Mouse (Mus musculus) left cerebral cortex, adult 2 months (tissue): ENCODE measurements around the gene Gm28047. TPM values are rescaled to one million over a fixed set of nuclear protein-coding genes. Genes with fewer than 3 reads are reported as not detected.

ENCODE experiments used
- DNase-seq, 2 experiments: peaks; one replicate each; pipeline ENCODE4 v3.0.0; 2021 to 2022; ENCODE audit warnings: low spot score in 2 of 2, mixed read lengths in 1 of 2; ENCODE audit errors: extremely low spot score in 1 of 2
- H3K27ac ChIP-seq: fragments of 200-600 bp; 2 replicates; pipeline ENCODE4 v1.8.1; 2022
- H3K4me3 ChIP-seq: fragments of 200-600 bp; 2 replicates; pipeline ENCODE4 v1.8.1; 2022
- CTCF ChIP-seq: fragments of 200-600 bp; IDR thresholded peaks from 2 replicates; pipeline ENCODE4 v1.8.1; 2022; ENCODE audit warnings: antibody characterized with exemption, mild to moderate bottlenecking, moderate library complexity
- intact Hi-C: fragments of 180-260 bp; cut with DNase I; formaldehyde crosslinking; loops from one replicate; pipeline ENCODE4 v1.15.1; 2025
- total RNA-seq, 2 experiments: library from RNA; stranded (reverse); gene quantifications; 2 replicates each; pipeline ENCODE4 v1.2.3; 2021

Gm28047 gene
- total RNA-seq, 2 experiments from 2014 or later = 2.1 TPM; not detected in 1

DNA sequence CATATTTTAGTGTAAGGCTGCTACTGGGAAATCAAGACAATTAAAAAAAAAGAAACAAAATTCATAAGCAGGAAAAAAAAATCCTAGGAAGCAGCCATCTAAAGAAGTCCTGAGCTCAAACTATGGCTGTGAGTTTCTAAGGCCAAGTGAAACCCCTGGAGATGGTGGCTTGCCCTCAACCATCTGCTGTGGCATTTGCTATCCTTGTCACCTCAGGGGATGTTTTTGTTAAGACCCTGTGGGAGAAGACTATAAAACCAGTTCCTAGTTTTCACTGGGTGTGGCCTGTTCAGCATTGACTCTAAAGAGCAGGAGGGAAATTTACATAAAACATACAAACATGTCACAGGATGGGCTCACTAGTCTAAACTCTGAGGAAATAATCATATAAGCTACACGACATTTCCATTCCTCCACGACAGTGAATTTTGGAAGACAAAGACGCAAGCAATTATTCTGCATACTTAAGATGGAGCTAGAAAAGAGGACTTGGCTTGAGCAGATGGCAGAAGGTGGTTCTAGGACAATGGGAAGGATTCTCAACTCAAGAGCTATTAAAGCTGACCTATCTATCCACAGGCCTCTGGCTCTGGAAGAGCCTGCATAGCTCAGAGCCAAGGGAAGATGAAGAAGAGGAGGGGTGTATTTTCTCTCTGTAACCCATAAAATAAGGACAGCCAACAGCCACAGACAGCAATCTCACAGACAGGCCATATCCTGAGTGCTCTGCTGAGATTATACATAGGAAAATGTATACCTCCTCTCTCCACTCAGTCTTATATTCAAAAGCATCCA lies 92.6 kb downstream of the Gm28047 start:
- no peak for TF ChIP-seq CTCF
- Histone ChIP-seq H3K27ac (no peak overlapping the region), H3K4me3 (no peak overlapping the region)
- no peak for DNase-seq
- intact Hi-C loops = no loop called here

DNA sequence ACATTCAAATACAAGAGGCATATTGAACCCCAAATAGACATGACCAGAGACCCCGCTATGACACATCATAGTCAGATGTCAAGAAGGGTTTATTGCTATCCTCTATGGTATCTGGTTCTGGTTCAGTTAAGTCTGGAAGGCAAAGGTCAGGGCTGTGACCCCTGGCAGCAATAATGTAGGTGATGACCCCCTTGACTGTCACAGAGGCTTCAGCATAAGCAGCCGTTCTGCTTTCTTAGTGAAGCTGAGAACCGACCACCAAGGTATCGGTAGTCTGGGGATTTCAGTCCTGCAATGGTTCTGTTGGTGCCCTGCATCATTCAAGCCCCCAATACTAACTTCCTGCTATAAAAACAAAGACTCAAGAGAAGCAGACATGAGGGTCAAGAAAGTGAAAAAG lies 93.3 kb downstream of the Gm28047 start:
- DNase-seq = no peak
- TF ChIP-seq CTCF = no peak
- Histone ChIP-seq H3K4me3 (no peak overlapping the region), H3K27ac (no peak overlapping the region)
- intact Hi-C loops = no loop called here

DNA sequence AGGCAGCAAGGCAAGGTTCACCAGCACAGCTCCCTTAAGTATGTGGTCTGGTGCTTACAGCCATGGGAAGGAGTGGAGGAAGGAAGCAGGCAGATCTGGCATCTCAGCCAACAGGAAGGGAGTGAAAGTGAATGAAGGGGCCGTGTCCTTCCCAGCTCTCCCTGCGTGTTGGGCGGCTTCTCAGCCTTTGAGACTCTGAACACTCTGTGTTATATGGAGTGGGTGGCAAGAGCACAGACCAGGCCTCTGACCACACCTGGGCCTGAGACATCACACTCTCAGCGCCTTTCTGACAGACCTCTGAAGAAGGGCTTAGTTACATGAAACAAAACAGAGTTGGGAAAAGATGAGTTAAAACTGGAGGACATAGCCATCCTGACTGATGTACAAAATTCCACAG lies 94.3 kb downstream of the Gm28047 start:
- intact Hi-C loops = no loop called here
- Histone ChIP-seq H3K27ac (no peak overlapping the region; the same call in 1 of the 2 replicates), H3K4me3 (no peak overlapping the region)
- no peak for TF ChIP-seq CTCF
- DNase-seq = no peak

DNA sequence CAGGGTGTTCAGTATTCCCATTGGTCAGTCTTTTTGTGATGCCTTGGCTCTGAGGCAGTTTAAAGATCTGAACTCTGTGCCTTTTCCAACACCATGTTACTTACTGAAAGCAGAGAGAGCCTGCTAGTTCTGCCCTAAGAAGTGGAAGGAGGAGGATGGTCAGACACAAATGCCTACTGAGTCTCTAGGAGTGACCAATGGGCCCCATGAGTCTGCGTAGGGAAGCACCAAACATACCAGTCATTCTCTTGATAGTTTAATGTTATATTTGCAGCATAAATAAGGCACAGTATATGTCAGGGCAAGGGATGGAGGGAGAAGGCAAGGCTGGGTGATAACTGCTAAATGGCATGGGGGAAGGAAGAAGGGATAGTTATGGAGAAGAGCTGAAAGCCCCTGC lies 96.5 kb downstream of the Gm28047 start:
- Histone ChIP-seq H3K4me3 (no peak overlapping the region), H3K27ac (no peak overlapping the region; the same call in 1 of the 2 replicates)
- no peak for TF ChIP-seq CTCF
- DNase-seq = no peak
- intact Hi-C loops = no loop called here

DNA sequence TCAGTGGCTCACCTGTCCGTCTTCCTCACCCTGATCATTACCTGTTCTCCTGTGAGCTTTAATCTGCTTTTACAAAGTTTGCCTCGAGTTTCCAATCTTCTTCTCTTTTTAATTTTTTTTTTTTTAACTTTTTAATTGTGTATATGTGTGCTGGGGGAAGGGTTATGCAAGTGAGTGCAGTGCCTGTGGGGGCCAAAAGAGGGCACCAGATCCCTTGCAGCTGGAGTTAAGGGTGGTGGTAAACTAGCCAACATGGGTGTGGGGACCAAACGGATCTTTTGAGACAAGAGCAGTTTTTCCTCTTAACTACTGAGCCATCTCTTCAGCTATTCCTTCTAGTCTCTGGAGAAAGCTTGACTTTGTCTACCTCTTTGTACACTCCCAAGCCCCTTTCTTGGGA lies 96.9 kb downstream of the Gm28047 start:
- Histone ChIP-seq H3K4me3 (no peak overlapping the region), H3K27ac (no peak overlapping the region)
- TF ChIP-seq CTCF = peak; percentile 49
- no peak for DNase-seq
- intact Hi-C loops = no loop called here

DNA sequence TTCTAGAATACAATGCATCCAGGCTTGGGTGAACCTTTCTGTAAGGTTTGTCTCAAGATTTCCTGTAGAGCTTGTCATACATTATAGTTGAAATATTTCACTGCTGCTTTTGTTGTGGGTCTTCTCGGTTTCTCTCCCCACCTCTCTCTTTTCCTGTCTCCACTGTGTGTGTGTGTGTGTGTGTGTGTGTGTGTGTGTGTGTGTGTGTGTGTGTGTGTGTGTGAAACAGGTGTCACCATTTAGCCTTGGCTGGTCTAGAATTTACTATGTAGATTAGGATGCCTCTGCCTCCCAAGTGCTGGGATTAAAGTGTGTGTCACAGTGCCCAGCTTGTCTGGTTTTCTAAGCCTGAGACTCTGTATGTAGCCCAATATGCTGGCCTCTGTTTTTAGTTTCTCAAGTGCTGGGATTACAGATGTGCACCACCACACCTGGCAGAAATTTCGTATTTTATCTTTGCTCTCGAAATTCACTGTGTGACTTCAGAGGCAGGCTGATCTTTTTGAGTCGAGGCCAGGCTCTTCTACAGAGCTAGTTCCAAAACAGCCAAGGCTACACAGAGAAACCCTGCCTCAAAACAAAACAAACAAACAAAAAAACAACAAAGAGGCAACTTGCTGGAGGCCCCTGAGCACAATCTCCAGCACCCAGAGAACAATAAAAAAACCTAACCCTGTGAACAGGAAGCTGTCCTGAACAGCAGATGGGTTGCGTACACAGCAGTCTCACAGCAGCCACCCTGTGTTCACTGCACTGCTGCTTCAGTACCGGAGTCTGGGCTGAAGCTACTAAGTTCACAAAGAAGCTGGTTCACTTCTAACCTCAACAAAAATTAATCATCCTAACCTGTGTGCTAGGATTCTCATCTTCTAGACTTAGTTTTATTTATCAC lies 98.5 kb downstream of the Gm28047 start:
- H3K27ac ChIP-seq = no peak overlapping the region
- TF ChIP-seq CTCF = no peak
- no peak for DNase-seq
- H3K4me3 ChIP-seq = no peak overlapping the region
- intact Hi-C loops = no loop called here

DNA sequence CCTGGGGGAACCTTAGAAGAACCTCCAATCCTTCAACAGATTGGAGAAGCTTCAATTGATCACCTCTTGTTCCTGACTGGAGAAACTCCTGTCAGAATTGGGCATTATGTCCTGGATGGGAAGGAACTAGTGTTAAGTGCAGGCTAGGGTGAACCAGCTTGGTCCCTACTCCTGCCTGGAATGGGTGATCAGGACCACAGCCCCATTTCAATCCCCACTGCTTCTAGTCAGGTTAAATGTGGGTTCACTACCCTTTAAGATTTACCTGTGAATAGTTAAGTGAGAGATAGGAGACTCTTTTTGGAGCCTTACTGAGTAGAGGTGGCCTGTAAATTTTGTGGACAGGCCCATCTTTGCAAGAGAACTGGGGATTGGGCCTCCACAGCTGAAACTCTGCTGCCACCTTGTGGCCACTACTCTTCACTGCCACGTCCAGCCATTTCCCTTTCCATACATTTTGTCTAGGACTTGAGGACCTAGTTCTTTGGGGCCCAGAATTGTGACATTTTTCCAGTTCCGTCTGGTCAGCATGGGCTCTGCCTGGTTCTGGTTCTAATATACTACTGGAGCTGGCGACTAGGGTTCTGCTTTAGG lies 99.9 kb downstream of the Gm28047 start, which contains the start of gene Npff:
TSS of gene Npff (minus strand) at position 51 of the 594 bp plus-strand sequence.
- no peak within 1 kb of the TSS for H3K4me3 ChIP-seq
- DNase-seq = peak; percentile 70 to 85
- intact Hi-C loops = no loop called here
- TF ChIP-seq CTCF = no peak; the same call in none of the 2 replicates
- peak within 1 kb of the TSS; percentile 32; the same call in 1 of the 2 replicates for H3K27ac ChIP-seq

DNA sequence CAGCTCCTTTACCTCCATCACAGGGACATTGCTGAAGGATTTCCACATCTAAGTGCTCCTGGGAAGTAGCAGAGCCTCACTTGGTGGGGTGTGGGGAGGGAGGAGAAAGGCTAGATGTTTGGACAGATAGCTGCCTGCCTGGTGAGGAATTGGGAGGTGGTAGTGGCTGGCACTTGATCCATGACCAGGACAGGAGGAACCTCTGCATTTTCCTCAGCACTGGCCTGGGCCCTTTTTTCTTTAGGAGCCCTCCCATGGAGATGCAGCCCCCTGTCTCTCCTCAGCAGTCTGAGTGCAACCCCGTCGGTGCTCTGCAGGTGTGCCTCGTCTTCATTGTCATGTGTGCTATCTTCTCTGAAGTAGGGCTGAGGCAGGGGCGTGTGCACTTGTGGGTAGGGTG lies 103.4 kb downstream of the Gm28047 start:
- Histone ChIP-seq H3K27ac (no peak overlapping the region), H3K4me3 (no peak overlapping the region)
- intact Hi-C loops = no loop called here
- no peak for TF ChIP-seq CTCF
- DNase-seq = peak in 1 of 2 experiments; percentile 8

DNA sequence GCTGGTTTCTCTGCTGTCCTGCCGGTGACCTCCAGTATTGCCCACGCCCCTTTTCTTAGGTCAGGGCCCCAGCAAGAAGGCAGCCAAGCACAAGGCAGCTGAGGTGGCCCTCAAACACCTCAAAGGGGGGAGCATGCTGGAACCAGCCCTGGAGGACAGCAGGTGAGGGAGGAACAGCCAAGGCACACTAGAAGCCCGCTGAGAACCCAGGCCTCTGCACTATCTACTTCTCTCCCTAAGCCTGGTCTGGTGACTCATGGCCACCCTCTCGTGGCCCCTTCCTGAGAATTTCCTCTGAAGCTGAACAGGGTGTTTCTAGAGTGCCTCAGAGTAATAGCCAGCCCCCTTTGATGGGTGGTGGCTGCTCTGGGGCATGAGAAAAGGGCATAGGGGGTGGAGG lies 104.5 kb downstream of the Gm28047 start:
- intact Hi-C loops = no loop called here

DNA sequence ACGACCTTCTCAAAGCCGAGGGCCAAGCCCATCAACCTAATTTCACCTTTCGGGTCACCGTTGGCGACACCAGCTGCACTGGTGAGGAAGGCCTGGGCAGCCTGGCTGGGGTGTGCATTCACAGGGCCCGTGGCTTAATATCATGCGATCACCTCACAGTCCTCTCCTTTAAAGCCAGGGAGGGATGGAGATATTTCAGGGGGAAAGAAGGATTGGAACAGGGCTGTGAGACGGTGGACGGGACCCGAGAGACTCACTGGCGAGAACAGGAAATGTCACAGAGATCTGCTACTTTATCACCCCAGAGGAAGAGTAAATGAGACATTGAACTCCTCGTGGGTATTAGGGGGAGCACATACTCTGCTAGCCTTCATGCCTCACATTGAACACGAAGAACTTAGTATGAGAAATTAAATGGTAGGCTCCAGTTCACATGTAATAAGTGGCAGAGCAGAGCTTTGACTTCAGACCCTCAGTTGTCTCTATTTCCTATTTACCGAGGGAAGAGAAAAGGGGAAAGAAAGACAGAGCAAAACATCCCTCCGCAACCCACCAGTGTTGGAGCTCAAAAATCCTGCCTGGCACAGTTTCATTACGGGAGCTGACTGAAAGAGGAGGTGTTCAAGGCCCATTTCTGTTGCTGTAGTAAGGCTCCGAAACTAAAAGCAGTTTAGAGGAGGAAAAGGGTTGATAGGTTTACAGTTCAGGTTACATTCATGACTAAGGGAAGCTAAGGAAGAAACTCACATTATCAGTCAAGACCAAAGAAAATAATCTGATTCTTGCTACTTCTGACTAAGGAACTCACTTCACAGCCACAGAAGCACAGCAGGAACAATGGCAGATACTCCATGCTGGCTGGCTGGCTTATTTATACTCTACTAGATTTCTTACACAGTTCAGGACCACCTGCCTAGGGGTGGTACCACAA lies 105.4 kb downstream of the Gm28047 start:
- no peak for DNase-seq
- Histone ChIP-seq H3K4me3 (peak overlapping the region; percentile 91), H3K27ac (peak overlapping the region; percentile 100)
- TF ChIP-seq CTCF = no peak
- intact Hi-C loops = loop anchor here (2.0 to 5.0 kb wide), 2 partner anchors 112 to 151 kb away; partner anchors contain the start of gene Sp1

More for the DNA sequence above, 104.5 kb downstream of the Gm28047 start:
- Histone ChIP-seq H3K27ac (no peak overlapping the region), H3K4me3 (no peak overlapping the region)
- no peak for TF ChIP-seq CTCF
- no peak for DNase-seq

DNA sequence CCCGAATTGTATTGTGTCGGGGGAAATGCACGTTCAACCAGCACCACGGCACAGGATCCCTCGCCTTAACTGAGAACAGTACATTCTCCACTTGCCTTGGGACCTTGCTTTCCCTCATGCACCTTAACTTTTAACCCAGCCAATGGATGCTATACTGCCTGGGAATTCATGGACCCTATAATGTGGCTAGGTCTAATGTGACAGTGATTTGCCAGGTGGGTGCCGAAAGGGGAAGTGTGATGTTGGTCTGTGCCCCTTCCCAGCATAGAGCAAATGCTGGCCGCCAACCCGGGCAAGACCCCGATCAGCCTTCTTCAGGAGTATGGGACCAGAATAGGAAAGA lies 106.0 kb downstream of the Gm28047 start:
- TF ChIP-seq CTCF = no peak
- Histone ChIP-seq H3K27ac (peak overlapping the region; percentile 100), H3K4me3 (peak overlapping the region; percentile 91)
- no peak for DNase-seq
- intact Hi-C loops = loop anchor here (1.0 to 5.0 kb wide), 3 partner anchors 27 to 152 kb away; partner anchors contain the start of gene Sp1
